10 mouse cellular contexts compared by ENCODE assay signal in genomic region chr4:150226818-150227688, GRCm38 (mm10). TPM values are rescaled to one million over a fixed set of nuclear protein-coding genes. Genes with fewer than 3 reads are reported as not detected.
A peak's percentile ranks its signal among the peaks of the same experiment; 100 is the strongest.
DNase-seq lines count a peak whose midpoint lies in the region; ATAC-seq and TF ChIP-seq lines count a peak whose summit lies in the region.
"Had no signal": no experiment of that assay in that cellular context is flagged by ENCODE, and none has a peak within 500 bp of the region (broad histone marks: within the 10 kb centered on the region; RNA-seq: fewer than 3 reads in every experiment).

No protein-coding gene starts in this region.

- no peak overlapping the region for H3K4me3 ChIP-seq in liver, adult 2 months (ENCODE audit: insufficient read depth, low read depth, low read length)
- H3K4me3 ChIP-seq in liver, embryonic 12.5 days: no peak overlapping the region
- no peak overlapping the region for H3K4me3 ChIP-seq in midbrain, embryonic 15.5 days

- no peaks in the 10 kb centered on the region for H3K36me3 ChIP-seq in liver, adult 2 months (ENCODE audit: control insufficient read depth, insufficient read depth, low read length)
- no peaks in the 10 kb centered on the region for H3K36me3 ChIP-seq in liver, embryonic 12.5 days
- no peaks in the 10 kb centered on the region for H3K36me3 ChIP-seq in midbrain, embryonic 15.5 days (replicated peaks)

- 16% methylated on average over 7 of the region's 7 CpGs for WGBS in liver, adult 2 months
- WGBS in liver, embryonic 12.5 days (ENCODE audit: insufficient replicate concordance): 47% methylated on average over 7 of the region's 7 CpGs
- WGBS in midbrain, embryonic 15.5 days: 49% methylated on average over 7 of the region's 7 CpGs

- H3K79me2 ChIP-seq in liver, adult 2 months (ENCODE audit: control insufficient read depth, insufficient read depth, low read length): no peaks in the 10 kb centered on the region

- TF ChIP-seq CTCF in liver, adult 2 months (IDR thresholded peaks at IDR 0.05; ENCODE audit: low read depth, low read length): no peak
- TF ChIP-seq CTCF in brain, embryonic 14.5 days (IDR thresholded peaks at IDR 0.05; ENCODE audit: borderline replicate concordance, extremely low read depth, insufficient read depth, insufficient read length): no peak

- no peaks in the 10 kb centered on the region for H3K27me3 ChIP-seq in liver, adult 2 months (ENCODE audit: control insufficient read depth, insufficient read depth, low read length)
- peaks cover 20% of the 10 kb centered on the region for H3K27me3 ChIP-seq in liver, embryonic 12.5 days (replicated peaks)
- no peaks in the 10 kb centered on the region for H3K27me3 ChIP-seq in midbrain, embryonic 15.5 days (replicated peaks)

- no peak for TF ChIP-seq POLR2A in liver, adult 2 months (IDR thresholded peaks at IDR 0.05; ENCODE audit: extremely low read depth, insufficient read depth, low read length)
- TF ChIP-seq POLR2A in brain, embryonic 14.5 days (IDR thresholded peaks at IDR 0.05; ENCODE audit: borderline replicate concordance, extremely low read depth, insufficient read depth, insufficient read length, poor library complexity, severe bottlenecking): no peak

- no peak overlapping the region for H3K4me2 ChIP-seq in liver, embryonic 12.5 days
- H3K4me2 ChIP-seq in midbrain, embryonic 15.5 days: no peak overlapping the region

- peaks cover 24% of the 10 kb centered on the region for H3K4me1 ChIP-seq in liver, adult 2 months (ENCODE audit: control insufficient read depth, insufficient read depth, low read length)
- H3K4me1 ChIP-seq in liver, embryonic 12.5 days: peaks cover 20% of the 10 kb centered on the region; the same call in 1 of the 2 replicates
- H3K4me1 ChIP-seq in midbrain, embryonic 15.5 days: peaks cover 19% of the 10 kb centered on the region

- peak overlapping the region; percentile 84 for H3K27ac ChIP-seq in liver, adult 2 months (replicated peaks; ENCODE audit: insufficient read depth, low read depth, low read length)
- H3K27ac ChIP-seq in liver, embryonic 12.5 days: no peak overlapping the region
- peak overlapping the region; percentile 49; the same call in 1 of the 2 replicates for H3K27ac ChIP-seq in midbrain, embryonic 15.5 days

- no peaks in the 10 kb centered on the region for H3K9me3 ChIP-seq in liver, embryonic 12.5 days (replicated peaks)
- H3K9me3 ChIP-seq in midbrain, embryonic 15.5 days: no peaks in the 10 kb centered on the region

- peak; percentile 96 for DNase-seq in liver, adult 2 months (ENCODE audit: extremely low read depth, low read depth, low spot score)
- peak; percentile 97 for DNase-seq in brain, embryonic 14.5 days (ENCODE audit: low read depth)
- DNase-seq in frontal cortex, postnatal 14 days (ENCODE audit: low spot score in 2 of 2): peak; percentile 50 to 75
- DNase-seq in kidney, adult 9 months: peak; percentile 92
- no peak for DNase-seq in embryo, embryonic 10 days (ENCODE audit: low spot score)
- no peak for DNase-seq in embryo, embryonic 9.5 days (ENCODE audit: extremely low spot score)

- H3K9ac ChIP-seq in liver, adult 2 months (ENCODE audit: low read depth, low read length): no peak overlapping the region
- no peak overlapping the region for H3K9ac ChIP-seq in liver, embryonic 12.5 days
- no peak overlapping the region for H3K9ac ChIP-seq in midbrain, embryonic 15.5 days

- no peak for ATAC-seq in liver, embryonic 12.5 days
- peak; percentile 87 for ATAC-seq in midbrain, embryonic 15.5 days (replicated peaks)

RNA-seq across cellular contexts. Expression of gene Eno1, which starts 9.5 kb away (rescaled TPM):
- 386 and 392 TPM in 2 replicates for total RNA-seq in liver, adult 2 months (2014; rRNA removed)
- 283 and 350 TPM in 2 replicates for polyA plus RNA-seq in liver, adult 2 months (2012; rRNA removed)
- 1,241 and 1,342 TPM in 2 replicates for polyA plus RNA-seq in liver, embryonic 12.5 days (2016; fragmentation: Nextera tagmentation; extraction: Ambion mirVana)
- polyA plus RNA-seq in brain, embryonic 14.5 days (2012; rRNA removed): 485 and 505 TPM in 2 replicates
- polyA plus RNA-seq in midbrain, embryonic 15.5 days (2015; fragmentation: Nextera tagmentation; extraction: Ambion mirVana): 1,044 and 1,060 TPM in 2 replicates

RNA-seq across cellular contexts. Expression of gene Car6, which starts 25.9 kb away (rescaled TPM):
- total RNA-seq in liver, adult 2 months (2014; rRNA removed): not detected in 2 replicates
- polyA plus RNA-seq in liver, adult 2 months (2012; rRNA removed): not detected in 2 replicates
- polyA plus RNA-seq in liver, embryonic 12.5 days (2016; fragmentation: Nextera tagmentation; extraction: Ambion mirVana): not detected in 2 replicates
- not detected in 2 replicates for polyA plus RNA-seq in brain, embryonic 14.5 days (2012; rRNA removed)
- polyA plus RNA-seq in midbrain, embryonic 15.5 days (2015; fragmentation: Nextera tagmentation; extraction: Ambion mirVana): not detected in 2 replicates
- total RNA-seq: hematopoietic stem cell, adult 5-6 weeks had no signal
- polyA plus RNA-seq: small intestine, adult 2 months had no signal

RNA-seq across cellular contexts. Expression of gene Rere, which starts 54.4 kb away (rescaled TPM):
- 10.0 and 10.7 TPM in 2 replicates for total RNA-seq in liver, adult 2 months (2014; rRNA removed)
- polyA plus RNA-seq in liver, adult 2 months (2012; rRNA removed): 5.8 and 8.8 TPM in 2 replicates
- 11.6 and 12.8 TPM in 2 replicates for polyA plus RNA-seq in liver, embryonic 12.5 days (2016; fragmentation: Nextera tagmentation; extraction: Ambion mirVana)
- 37.3 and 82.1 TPM in 2 replicates for polyA plus RNA-seq in brain, embryonic 14.5 days (2012; rRNA removed)
- polyA plus RNA-seq in midbrain, embryonic 15.5 days (2015; fragmentation: Nextera tagmentation; extraction: Ambion mirVana): 32.1 and 37.4 TPM in 2 replicates

Comparison
In these comparisons a context has a peak if more than half of its experiments do, and no peak if none do; other contexts are left out.
1. DNase-seq: peak in liver, adult 2 months (single experiment), brain, embryonic 14.5 days (single experiment), frontal cortex, postnatal 14 days (2 of 2) and kidney, adult 9 months (single experiment); none in embryo, embryonic 10 days (single experiment) and embryo, embryonic 9.5 days (single experiment).